Mouse (Mus musculus) natural killer cell, adult 2 months (primary cell): Measurements from ENCODE around the gene Creb5.

ENCODE experiments used
- DNase-seq, 2 experiments: peaks; one replicate each; pipeline ENCODE4 v3.0.0; 2022; ENCODE audit warnings: low spot score in 2 of 2

Gene Creb5

DNA sequence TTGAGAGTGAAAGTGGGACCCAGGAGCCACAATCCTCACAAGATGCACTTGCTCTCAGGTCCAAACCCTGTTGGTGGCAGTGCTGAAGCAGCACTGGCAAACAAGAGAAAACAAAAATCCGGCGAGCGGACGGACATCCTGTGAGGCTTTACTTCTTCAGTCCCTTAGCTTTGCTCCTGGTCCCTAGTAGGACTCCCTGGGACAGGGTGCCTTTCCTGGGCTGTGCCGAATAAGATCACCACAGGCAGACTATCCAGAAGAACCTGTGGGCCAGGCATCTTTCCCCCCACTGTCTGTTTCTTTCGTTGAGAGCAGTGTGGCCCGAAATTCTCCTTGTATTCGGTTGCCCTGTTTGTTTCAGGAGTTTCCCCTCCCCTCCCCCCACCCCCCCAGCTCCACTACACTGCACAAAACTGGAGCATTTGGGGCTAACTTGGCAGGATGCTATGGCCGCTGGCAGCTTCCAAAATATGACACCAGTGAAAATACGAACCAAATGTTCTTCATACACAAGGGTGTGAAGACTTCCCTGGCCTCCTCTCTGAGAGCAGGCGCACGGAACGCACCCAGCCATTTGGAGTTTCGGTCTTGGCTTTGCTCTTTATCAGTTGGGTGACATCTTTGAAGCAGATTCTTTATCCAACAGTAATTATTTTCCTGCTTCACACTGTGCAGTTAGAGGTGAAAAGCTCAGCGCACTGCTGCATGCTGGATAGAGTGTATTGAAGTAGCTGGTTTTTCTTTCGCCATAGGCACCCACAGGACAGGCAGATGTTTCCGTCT lies 32.7 kb downstream of the Creb5 start:
- DNase-seq = no peak

DNA sequence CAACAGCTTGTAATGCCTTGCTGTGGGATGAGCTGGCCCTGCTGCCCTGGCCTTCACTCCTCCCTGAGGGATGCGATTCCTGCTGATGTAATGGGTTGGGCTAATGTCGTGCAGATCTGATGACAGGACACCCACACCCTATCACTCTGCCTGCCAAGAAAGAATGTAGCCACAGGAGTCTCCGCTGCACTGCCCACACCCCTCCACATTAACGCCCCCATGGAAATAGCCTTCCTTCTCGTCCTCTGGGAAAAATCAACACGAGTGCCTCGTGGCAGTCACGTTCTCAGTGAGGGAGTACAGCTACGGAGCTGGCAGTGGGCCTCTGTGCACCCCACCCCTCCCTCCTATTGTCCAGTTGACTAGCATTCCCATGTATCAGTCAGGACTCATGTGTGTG lies 50.3 kb downstream of the Creb5 start:
- DNase-seq = no peak

DNA sequence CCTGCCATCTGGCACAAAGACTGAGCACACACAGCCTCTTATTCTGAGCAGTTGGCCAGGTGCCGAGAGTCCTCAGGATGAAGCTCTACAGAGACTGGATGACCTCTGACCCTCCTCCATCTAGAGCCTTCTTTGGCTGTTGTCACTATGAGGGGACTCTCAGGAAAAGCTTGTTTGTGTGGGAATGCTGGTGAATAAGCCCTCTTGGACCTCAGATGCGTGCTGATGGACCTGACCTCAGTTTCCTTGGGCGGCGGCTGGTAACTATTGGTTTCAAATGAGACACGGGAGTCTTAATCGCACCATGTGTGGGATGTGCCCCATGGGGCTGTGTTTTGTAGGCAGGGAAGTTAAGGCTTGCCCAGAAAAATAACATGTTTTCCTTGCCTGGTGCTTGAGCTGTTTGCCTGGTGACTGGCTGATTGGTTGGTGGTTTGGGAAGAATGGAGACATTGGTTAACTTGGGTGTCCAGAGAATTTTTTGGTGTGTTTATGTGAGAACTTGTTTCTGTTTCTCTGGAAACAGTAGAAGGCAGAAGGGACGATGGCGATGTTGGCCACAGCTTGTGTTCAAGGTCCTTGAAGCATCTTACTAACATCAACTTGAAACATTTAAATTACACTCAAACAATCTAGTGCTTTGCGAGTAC lies 65.4 kb downstream of the Creb5 start:
- no peak for DNase-seq

DNA sequence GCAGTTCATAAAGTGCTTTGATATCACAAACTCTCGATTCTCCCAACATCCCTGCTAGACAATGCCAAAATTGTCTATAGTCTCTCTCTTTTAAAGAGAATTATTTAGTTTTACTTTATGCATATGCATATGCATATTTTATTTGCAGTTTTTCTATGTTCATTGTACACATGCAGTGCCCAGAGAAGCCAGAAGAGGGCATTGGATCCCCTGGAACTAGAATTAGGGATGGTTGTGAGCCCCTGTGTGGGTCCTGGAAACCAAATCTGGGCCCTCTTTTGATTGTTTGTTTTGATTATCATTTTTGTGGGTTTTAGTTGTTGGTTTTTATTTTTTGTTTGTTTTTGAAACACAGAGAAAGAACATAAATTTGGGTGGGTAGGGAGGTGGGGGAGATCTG lies 69.3 kb downstream of the Creb5 start:
- no peak for DNase-seq

GRCm38 (mm10) chr6:53363535-53363934 lies 76.5 kb downstream of the Creb5 start:
- DNase-seq = no peak

- DNase-seq = no peak
Measured at GRCm38 (mm10) chr6:53363981-53364391, 76.9 kb downstream of the Creb5 start.

DNA sequence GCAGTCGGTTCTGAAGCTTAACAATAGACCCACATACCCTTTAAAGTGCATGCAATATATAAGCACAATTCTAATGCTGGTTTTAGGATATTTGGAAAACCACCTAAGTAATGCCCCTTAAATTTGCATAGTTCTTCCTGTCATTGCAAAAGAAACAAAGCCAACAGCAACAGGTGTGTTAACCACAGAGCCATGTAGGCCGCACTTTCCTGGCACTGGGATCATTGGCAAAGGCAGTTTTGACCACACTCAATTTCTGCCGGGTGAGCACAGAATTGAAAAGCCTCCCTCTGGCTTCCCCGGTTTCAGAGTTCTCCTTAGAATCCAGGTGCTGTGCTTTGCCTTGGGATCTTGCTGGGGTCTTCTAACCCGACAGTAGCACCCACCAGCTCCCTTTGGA lies 82.1 kb downstream of the Creb5 start:
- DNase-seq = no peak

GRCm38 (mm10) chr6:53369928-53370327 lies 82.9 kb downstream of the Creb5 start:
- peak; percentile 43 to 69 for DNase-seq

- no peak for DNase-seq
Measured at GRCm38 (mm10) chr6:53371962-53372361, 84.9 kb downstream of the Creb5 start.

DNA sequence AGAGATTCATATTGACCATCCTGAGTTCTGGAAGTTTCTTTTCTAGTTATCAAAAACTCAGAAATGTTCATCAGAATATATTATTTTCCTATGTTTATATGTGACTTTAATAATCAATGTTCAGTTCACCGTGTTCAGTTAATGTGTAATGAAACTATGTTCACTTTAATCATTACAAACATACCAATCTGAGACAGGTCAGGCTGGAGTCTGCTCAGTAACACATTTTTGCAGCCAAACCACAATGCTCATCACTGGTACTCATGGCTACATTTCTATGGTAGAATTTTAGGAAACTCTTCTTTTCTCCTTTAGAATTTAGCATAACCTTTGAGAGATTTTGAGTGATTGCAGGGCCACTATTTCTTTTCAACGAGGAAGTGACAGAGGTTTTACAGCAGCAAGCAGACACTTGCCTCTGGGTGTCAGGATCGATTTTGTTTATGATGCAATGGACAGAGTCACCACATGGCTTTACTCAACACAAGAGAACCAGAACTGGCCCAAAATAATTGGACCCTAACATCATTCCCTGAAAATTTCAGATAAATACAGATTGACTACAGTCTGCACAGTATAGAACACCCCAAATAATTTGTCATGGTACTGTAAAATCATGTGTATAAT lies 87.4 kb downstream of the Creb5 start:
- no peak for DNase-seq

GRCm38 (mm10) chr6:53389277-53389676 lies 102.2 kb downstream of the Creb5 start:
- no peak for DNase-seq

DNA sequence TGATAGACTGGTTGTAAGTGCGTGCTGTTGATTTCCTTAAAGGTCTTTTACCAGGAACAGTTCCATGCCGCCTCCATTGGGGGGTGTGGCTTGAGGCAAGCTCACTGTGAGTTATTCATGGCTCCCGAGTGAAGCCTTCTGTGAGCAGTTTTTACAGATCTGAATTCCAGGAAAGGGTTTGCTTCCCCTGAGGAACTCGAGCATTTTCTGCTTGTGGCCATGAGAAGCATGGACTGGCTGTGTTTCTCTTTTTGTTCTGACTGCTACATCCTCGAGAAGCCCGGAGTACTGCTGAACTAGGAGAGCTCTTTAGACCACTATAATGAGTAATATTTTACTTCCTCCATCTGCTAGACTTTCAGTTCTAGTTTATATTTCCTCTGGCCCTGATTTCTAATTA lies 103.3 kb downstream of the Creb5 start:
- DNase-seq = no peak

- DNase-seq = no peak
Measured at GRCm38 (mm10) chr6:53394026-53394425, 107.0 kb downstream of the Creb5 start.

- no peak for DNase-seq
Measured at GRCm38 (mm10) chr6:53395208-53395607, 108.1 kb downstream of the Creb5 start.

- no peak for DNase-seq
Measured at GRCm38 (mm10) chr6:53396421-53396820, 109.4 kb downstream of the Creb5 start.

GRCm38 (mm10) chr6:53397797-53398196 lies 110.7 kb downstream of the Creb5 start:
- no peak for DNase-seq

DNA sequence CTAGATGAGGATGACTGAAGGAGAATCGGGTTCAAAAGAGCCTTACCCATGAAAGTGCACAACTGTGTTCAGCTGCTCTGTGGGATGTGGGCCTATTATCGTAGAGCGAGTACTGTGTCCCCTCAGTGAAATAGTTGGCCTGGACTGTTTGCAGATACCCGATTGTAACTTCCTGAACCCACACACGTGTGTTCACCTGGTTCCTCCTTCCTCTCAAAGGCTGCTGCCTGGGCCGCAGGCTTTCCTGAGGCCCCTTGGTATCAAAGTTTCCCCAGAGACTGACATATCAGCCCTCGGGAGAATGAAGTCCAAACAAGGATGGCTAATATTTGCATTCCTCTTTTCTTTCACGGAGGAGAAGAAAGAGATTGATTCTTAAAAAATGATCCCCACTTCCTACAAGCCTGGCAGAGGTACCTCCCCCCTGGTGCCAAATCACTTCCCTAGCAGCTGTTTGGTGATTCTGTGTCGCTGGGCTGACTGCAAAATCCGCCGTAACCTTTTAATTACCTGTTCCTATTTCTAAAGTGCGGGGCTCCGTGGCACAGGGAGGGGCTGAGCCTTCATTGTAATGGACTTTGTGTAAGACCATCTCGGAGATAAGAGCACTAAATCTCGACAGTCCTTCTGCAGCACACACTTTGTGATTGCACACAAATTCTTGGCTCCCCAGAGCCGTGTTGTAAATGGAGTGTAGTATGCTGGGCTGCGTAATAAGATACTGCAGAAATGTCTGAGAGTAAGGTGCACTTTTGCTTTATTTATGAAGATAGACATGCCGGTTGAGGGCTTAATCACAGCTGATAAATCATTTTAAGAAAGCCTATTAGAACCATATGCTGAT lies 111.4 kb downstream of the Creb5 start:
- no peak for DNase-seq

DNA sequence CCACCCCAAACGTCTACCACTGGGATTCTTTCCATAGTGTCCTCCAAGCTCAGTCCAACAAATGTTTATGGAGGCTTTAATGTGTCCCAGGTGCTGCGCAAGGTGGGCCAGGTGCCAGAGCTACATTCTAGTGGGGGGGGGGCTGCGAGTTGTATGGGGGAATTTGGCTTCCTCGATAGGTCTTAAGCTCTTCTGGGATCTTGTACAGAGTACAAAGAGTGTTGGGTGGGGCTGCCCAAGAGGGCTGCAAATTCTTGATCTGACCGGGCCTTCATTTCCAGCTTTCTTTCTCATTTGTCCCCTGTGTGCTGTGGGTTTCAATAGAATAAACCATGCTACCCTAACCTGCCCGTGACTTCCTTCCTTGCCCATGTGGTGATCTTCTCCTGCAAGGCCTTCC lies 114.3 kb downstream of the Creb5 start:
- no peak for DNase-seq

- peak; percentile 5 to 13 for DNase-seq
Measured at GRCm38 (mm10) chr6:53402551-53402950, 115.5 kb downstream of the Creb5 start.

DNA sequence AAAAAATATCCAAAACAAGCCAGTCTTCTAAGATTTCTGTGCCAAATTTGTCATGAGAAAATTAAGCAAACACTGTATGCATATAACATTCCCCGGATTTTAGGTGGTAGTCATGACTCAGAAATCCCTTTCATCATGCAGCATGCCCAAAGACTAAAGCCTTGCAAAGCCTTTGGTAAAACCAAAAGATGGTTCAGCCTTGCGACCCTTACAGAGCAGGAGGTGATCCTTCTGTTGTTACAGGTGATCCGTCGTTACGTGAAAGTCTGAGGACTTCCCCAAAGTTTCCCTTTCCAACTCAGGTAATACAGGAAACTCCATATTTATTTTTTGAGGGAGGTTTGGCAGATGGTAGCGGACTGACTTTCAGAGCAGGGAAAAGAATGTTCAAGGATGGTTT lies 122.1 kb downstream of the Creb5 start:
- no peak for DNase-seq

DNA sequence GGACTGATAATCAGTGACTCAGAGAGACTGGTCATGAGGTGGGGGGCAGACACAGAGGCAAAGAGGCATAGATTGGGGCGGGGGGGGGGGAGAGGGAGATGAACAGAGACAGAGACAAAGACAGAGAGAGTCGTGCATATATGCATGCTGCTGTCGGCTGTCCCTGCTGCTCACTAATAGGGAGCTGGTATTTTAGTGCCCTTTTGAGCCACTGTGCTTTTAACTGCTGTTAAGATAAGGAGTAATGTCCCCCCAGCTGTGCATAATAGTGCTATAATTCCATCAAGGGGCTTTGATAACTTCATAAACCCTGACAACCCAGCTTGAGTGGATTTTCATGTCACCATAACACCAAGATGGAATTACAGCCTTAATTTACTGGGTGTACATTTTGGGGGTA lies 134.3 kb downstream of the Creb5 start:
- DNase-seq = no peak

- DNase-seq = no peak
Measured at GRCm38 (mm10) chr6:53429368-53429767, 142.3 kb downstream of the Creb5 start.
